Comparison of ENCODE assay signal across 15 mouse cellular contexts in the genomic region with DNA sequence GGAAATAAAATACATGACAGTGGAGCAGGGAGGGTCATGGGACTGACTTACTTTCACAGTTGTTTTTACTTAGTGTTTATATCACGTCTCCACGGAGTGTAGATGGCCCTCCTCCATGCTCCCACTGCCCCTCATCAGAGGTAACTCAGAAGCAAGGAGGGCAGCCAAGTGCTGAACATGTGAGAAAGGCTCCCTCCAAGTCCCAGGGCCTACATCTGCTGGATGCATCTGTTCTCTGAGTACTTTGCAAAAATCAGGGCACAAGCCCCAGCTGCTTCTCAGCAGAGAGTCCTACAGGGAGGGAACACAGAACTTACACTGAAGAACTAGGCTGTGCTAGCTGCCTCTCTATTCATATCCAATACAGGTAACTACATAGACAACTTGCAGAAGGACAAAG.
DNase-seq lines count a peak whose midpoint lies in the region; ATAC-seq and TF ChIP-seq lines count a peak whose summit lies in the region.
"Had no signal": no experiment of that assay in that cellular context is flagged by ENCODE, and none has a peak within 500 bp of the region (broad histone marks: within the 10 kb centered on the region; RNA-seq: fewer than 3 reads in every experiment).

No protein-coding gene starts in this region.

- no peak overlapping the region for H3K9ac ChIP-seq in heart, embryonic 11.5 days (ENCODE audit: low read depth, low read length)
- H3K9ac ChIP-seq in lung, postnatal 0 days (replicated peaks; ENCODE audit: low read depth): no peak overlapping the region
- no peak overlapping the region for H3K9ac ChIP-seq in kidney, embryonic 16.5 days (replicated peaks; ENCODE audit: low read length)
- H3K9ac ChIP-seq: hindbrain, embryonic 15.5 days; liver, postnatal 0 days; stomach, embryonic 15.5 days had no signal

- no peak for ATAC-seq in heart, embryonic 11.5 days (replicated peaks; ENCODE audit: insufficient number of reproducible peaks, low FRiP score, low TSS enrichment)
- ATAC-seq in lung, postnatal 0 days: no peak
- ATAC-seq in kidney, embryonic 16.5 days (ENCODE audit: low FRiP score, low TSS enrichment): no peak
- ATAC-seq: CD4-positive, CD25-positive, alpha-beta regulatory T cell, adult 4 months; liver, postnatal 0 days; Patski had no signal

- 53% methylated on average over 2 of the region's 2 CpGs for WGBS in heart, embryonic 11.5 days (ENCODE audit: insufficient replicate concordance)
- WGBS in lung, postnatal 0 days: 39% methylated on average over 2 of the region's 2 CpGs
- WGBS in kidney, embryonic 16.5 days: 36% methylated on average over 2 of the region's 2 CpGs

- H3K4me2 ChIP-seq in heart, embryonic 11.5 days: no peak overlapping the region
- H3K4me2 ChIP-seq in lung, postnatal 0 days (replicated peaks; ENCODE audit: low read depth, low read length): no peak overlapping the region
- H3K4me2 ChIP-seq in kidney, embryonic 16.5 days (replicated peaks; ENCODE audit: low read depth, low read length): no peak overlapping the region
- H3K4me2 ChIP-seq: hindbrain, embryonic 15.5 days; stomach, embryonic 15.5 days had no signal

- intact Hi-C loops in gastrocnemius, adult 2 months (cut with DNase I): loop anchor here (5.0 kb wide), 4 partner anchors 84 to 1039 kb away; a partner anchor contains a TSS
- intact Hi-C loops in heart, postnatal 14 days (cut with DNase I): loop anchor here (5.0 kb wide), 4 partner anchors 84 to 1039 kb away; a partner anchor contains a TSS

- H3K4me1 ChIP-seq in heart, embryonic 11.5 days (ENCODE audit: control insufficient read depth, insufficient read depth, low read length): peaks cover 31% of the 10 kb centered on the region
- no peaks in the 10 kb centered on the region for H3K4me1 ChIP-seq in lung, postnatal 0 days (ENCODE audit: insufficient read depth, low read depth, low read length)
- H3K4me1 ChIP-seq in kidney, embryonic 16.5 days (ENCODE audit: insufficient read depth, low read length): 0 out of 2 replicates have a peak, but pooled peaks cover 3% of the 10 kb centered on the region

- TF ChIP-seq CTCF in lung, postnatal 0 days (IDR thresholded peaks at IDR 0.05): no peak
- no peak for TF ChIP-seq CTCF in gastrocnemius, adult 2 months (IDR thresholded peaks at IDR 0.05)

- TF ChIP-seq EP300 in lung, postnatal 0 days (IDR thresholded peaks at IDR 0.05): no peak

- DNase-seq in heart, adult 11 months: peak; percentile 98
- peak; percentile 8 for DNase-seq in lung, postnatal 10 days
- DNase-seq in lung, postnatal 0 days (ENCODE audit: low spot score): no peak
- DNase-seq in gastrocnemius, adult 2 months: peak; percentile 74
- peak; percentile 28 to 47 for DNase-seq in heart, postnatal 14 days
- no peak for DNase-seq in thymus, adult 18-20 months
- DNase-seq: adrenal gland, adult 2 months; liver, postnatal 0 days had no signal

- no peak overlapping the region for H3K27ac ChIP-seq in heart, embryonic 11.5 days (ENCODE audit: low read depth, low read length)
- no peak overlapping the region for H3K27ac ChIP-seq in lung, postnatal 0 days (ENCODE audit: low read length)
- H3K27ac ChIP-seq in gastrocnemius, adult 2 months: peak overlapping the region; percentile 74
- H3K27ac ChIP-seq in kidney, embryonic 16.5 days (ENCODE audit: low read length): no peak overlapping the region
- H3K27ac ChIP-seq: hindbrain, embryonic 15.5 days; kidney, postnatal 0 days; stomach, embryonic 15.5 days had no signal

- no peaks in the 10 kb centered on the region for H3K36me3 ChIP-seq in heart, embryonic 11.5 days (ENCODE audit: control insufficient read depth, insufficient read depth, low read length)
- no peaks in the 10 kb centered on the region for H3K36me3 ChIP-seq in lung, postnatal 0 days (ENCODE audit: insufficient read depth, low read length)
- no peaks in the 10 kb centered on the region for H3K36me3 ChIP-seq in kidney, embryonic 16.5 days (ENCODE audit: insufficient read depth, low read length)
- H3K36me3 ChIP-seq: hindbrain, embryonic 15.5 days; stomach, embryonic 15.5 days had no signal

- no peak overlapping the region for H3K4me3 ChIP-seq in heart, embryonic 11.5 days (ENCODE audit: low read depth, low read length)
- H3K4me3 ChIP-seq in lung, postnatal 0 days (ENCODE audit: low read depth, low read length): no peak overlapping the region
- H3K4me3 ChIP-seq in gastrocnemius, adult 2 months: no peak overlapping the region
- H3K4me3 ChIP-seq in kidney, embryonic 16.5 days (ENCODE audit: low read length): no peak overlapping the region
- H3K4me3 ChIP-seq: hindbrain, embryonic 15.5 days; stomach, embryonic 15.5 days had no signal

- no peaks in the 10 kb centered on the region for H3K9me3 ChIP-seq in heart, embryonic 11.5 days (replicated peaks; ENCODE audit: control insufficient read depth, low read length)
- no peaks in the 10 kb centered on the region for H3K9me3 ChIP-seq in lung, postnatal 0 days (ENCODE audit: low read length)
- H3K9me3 ChIP-seq in kidney, embryonic 16.5 days (ENCODE audit: low read length): no peaks in the 10 kb centered on the region
- H3K9me3 ChIP-seq: hindbrain, embryonic 15.5 days; stomach, embryonic 15.5 days had no signal

- peaks cover 4% of the 10 kb centered on the region; the same call in 1 of the 2 replicates for H3K27me3 ChIP-seq in heart, embryonic 11.5 days (ENCODE audit: control insufficient read depth, insufficient read depth, low read length)
- no peaks in the 10 kb centered on the region for H3K27me3 ChIP-seq in lung, postnatal 0 days (replicated peaks; ENCODE audit: insufficient read depth, low read length)
- H3K27me3 ChIP-seq in kidney, embryonic 16.5 days (ENCODE audit: insufficient read depth, low read length): no peaks in the 10 kb centered on the region
- H3K27me3 ChIP-seq: hindbrain, embryonic 15.5 days; stomach, embryonic 15.5 days had no signal

Comparison
In these comparisons a context has a peak if more than half of its experiments do, and no peak if none do; other contexts are left out.
1. DNase-seq: peak in heart, adult 11 months (single experiment), lung, postnatal 10 days (single experiment), gastrocnemius, adult 2 months (single experiment) and heart, postnatal 14 days (2 of 2); none in lung, postnatal 0 days (single experiment) and thymus, adult 18-20 months (0 of 2).